Mouse (Mus musculus) naive thymus-derived CD4-positive, alpha-beta T cell, adult 2 months (primary cell): ENCODE data around the gene Paqr9.

Experiments
- DNase-seq: peaks from one replicate; pipeline ENCODE4 v3.0.0-alpha.2; 2011; ENCODE audit warnings: low read depth

Paqr9 gene

GRCm38 (mm10) chr9:95578366-95578895 is 19.0 kb downstream of the Paqr9 start:
- DNase-seq = no peak

DNA sequence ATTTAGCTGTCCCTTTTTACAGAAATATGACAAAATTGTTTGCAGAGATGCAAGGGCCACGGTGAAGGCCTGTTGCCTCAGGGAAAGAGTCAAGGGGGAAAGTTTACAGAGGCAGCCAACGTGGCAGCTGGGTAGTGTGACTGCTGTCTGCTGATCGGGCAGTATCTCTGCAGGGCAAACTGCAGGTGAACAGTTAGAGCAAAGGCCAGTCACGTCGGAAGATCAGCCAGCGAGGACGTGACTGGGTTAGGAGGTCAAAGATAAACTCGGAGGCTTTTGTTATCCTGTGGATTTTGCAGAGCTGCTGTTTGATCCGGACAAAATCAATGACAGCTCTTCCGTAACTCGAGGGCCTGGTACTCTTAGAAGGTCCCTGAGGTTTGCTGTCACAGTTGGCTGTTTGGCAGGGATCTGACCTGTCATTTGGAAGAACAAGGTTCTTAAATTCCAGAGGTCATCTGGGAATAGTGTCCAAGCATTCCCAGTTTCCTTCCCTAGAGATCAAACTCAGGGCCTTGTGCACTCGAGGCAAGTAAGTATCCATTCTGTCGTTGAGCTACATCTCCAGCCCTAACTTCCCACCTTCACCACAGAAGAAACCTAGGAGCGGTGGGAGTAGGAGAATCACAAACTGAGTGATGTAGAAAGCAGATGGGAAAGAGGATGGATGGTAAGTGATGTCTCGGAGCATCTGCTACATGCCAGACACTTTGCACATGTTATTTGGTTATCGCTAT is 21.7 kb downstream of the Paqr9 start:
- no peak for DNase-seq

- no peak for DNase-seq
Observed at GRCm38 (mm10) chr9:95581758-95582515, 22.5 kb downstream of the Paqr9 start.

DNA sequence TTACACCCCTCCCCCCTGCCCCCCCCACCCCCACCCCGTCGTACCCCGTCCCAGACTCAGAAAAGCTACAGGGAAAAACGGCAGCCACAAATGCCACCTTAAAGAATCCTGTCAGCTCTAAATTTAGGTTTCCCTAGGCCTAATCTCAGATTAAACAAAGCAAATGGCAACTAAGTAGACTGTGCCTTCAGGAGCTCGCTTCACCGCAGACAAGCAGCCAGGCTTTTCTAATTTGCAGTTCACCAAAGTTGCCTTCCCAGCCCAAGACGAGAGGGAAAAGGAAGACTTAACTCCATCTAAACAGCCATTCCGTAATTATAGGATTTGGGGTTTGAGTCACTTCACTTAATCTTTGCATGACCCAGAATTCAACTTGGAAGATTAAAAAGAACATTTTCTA is 23.1 kb downstream of the Paqr9 start:
- DNase-seq = no peak

DNA sequence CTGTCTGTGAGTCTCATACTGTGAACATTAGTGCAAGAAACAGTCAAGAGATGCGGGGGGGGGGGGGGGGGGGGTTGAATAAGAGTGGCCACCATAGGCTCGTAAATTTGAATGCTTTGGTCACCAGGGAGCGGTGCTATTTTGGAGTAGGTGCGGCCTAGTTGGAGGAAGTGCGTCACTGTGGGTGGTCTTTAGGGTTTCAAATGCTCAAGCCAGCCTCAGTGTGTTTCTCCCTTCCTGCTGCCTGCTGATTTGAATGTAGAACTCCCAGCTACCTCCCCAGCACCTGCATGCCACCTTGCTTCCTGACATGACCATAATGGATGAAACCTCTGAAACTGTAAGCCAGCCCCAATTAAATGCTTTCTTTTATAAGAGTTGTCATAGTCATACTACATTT is 26.6 kb downstream of the Paqr9 start:
- DNase-seq = no peak

GRCm38 (mm10) chr9:95588070-95588469 is 28.6 kb downstream of the Paqr9 start:
- no peak for DNase-seq

DNA sequence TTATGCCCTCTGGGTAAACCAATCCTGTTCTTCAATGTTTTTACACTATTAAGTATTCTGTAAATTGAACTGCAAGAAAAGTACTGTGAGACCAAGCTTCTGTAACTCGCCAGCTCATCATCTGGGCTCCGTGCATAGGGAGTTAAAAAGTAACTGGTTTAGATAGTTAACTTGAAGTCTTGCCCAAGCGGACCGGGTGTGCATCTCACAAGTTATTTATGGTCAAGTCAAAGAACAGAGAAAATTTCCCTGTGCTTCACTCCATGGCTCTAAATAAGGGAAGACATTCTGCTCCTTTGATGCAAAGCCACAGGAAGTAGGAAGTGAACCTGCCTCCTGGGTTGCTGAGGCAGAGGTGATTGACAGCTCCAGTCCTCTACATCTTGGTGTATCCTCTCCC is 34.8 kb downstream of the Paqr9 start:
- no peak for DNase-seq

DNA sequence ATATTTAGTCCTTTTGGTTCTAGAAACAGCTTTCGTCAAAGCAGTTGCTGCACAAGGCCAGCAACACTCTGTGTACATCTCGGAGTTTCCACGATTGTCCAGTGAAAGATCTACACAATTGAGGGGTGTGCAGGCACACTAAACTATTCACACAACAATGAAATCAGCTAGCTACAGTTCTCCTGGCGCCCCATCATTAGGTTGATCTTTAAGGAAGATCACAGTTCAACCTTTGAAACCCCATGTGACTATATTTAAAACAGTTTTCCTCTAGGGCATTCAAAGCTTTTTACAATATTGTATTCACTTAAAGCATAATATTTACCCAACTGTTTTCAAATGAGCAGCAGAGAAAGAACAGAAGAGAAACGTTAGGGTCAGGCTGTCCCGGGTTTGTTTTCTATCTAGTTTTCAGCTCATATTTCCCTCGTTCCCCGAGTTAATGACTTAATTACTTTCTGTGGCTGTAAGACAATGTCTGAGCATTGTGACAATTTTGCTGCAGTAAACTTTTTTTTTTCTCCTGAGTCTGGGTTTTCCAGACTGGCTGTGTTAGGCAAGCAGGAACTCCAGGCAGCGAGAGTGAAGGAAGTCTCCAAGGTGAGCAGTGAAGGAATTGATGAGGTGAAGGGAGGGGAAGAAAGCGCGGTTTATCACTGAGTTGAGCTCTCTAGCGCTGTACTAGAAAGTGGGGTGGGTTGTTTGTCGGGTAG is 38.2 kb downstream of the Paqr9 start:
- no peak for DNase-seq

GRCm38 (mm10) chr9:95598179-95598721 is 38.8 kb downstream of the Paqr9 start:
- DNase-seq = no peak

DNA sequence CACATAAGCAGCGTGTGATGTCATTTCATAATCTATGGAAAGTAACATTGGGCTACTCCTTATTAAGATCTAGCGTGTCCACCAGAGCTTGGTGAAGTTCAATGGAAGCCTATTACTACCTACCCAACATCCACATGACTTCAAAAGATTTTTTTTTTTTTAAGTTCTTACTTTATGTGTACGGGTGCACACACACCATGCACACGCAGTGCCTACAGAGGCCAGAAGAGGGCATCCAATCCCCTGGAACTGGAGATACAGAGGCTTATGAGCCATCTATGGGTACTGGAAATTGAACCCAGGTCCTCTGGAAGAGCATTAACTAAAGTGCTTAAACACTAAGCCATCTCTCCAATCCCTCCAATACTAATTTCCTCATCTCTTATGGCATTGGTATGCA is 39.9 kb downstream of the Paqr9 start:
- no peak for DNase-seq

DNA sequence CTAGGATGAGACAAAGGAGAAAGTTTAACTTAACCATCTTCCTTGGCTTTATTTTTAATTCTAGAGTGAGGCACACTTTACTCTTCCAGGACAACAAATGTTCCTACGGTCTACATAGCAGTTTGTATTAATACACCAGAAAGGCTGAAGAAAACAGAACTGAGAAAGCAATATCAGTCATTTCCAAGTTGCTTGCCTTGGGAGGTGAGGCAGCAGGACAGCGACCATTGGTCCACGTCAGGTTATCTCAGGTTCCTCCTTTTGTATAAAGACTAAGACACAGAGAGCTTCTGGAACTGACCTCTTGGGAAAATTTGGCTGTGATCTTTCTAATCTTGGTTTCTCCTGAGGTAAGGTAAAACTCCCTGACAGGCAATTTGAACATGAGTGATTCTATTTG is 43.4 kb downstream of the Paqr9 start:
- DNase-seq = no peak

- no peak for DNase-seq
Observed at GRCm38 (mm10) chr9:95603316-95603715, 43.9 kb downstream of the Paqr9 start.

GRCm38 (mm10) chr9:95607196-95607595 is 47.7 kb downstream of the Paqr9 start:
- no peak for DNase-seq

DNA sequence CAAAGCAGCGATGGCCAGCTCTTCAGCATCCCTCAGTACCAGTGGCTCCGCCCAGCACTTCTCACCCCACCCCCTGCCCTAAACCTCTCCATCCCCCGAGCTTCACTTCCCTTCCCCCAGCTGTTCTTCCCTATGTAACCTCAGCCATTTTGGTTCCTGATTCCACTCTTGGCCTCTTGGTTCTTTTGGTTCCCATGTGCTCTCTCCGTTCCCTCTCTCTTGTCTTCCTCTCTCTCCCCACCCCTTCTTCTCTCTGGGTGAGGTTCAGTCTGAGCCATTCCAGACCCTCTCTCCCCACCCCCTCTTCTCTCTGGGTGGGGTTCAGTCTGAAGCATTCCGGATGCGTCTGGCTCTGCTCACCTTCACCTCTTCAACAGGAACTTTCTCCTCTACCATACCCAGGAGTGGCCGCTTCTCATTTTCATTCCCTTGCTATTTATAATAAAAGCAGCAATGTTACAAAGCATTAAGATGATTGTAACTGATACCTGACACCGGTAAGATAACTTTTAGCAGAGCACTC is 52.9 kb downstream of the Paqr9 start:
- no peak for DNase-seq

GRCm38 (mm10) chr9:95613426-95614127 is 54.1 kb downstream of the Paqr9 start:
- DNase-seq = no peak

DNA sequence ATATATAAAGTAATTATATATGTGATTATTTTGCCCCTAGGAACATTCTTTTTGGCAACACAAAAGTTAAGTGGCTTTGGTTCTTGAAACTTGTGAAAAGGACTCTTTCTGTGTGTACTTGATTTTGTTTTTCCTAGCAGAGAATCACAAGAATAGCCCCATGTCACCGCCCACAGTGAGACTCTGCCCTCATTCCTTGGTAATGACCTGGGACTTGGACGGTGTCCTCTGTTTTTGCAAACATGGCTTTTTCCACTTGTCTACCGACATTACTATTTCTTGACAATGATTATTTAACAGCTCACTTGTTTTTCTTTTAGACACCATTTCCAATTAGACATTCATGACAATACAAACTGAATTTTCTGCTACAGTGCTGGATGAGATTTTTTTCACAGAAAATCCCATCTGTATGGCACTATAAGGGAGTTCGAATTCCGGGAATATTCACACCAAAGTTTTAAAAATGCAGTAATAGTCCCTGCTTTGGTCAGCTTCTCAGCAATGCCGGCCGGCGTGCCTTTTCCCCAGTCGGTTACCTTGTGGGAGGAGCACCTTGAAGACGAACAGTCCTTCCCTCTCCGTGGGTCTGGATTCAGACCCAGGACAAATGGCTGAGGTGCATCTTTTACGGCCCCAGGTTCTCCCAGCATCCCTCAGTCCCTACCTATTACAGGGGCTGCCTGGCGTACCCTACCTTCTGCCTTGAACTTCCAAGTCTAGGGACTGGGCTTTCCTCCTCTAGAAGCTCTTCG is 55.6 kb downstream of the Paqr9 start:
- DNase-seq = no peak

- DNase-seq = no peak
Observed at GRCm38 (mm10) chr9:95615961-95616360, 56.5 kb downstream of the Paqr9 start.
